22 mouse cellular contexts compared by ENCODE assay signal in the genomic region with DNA sequence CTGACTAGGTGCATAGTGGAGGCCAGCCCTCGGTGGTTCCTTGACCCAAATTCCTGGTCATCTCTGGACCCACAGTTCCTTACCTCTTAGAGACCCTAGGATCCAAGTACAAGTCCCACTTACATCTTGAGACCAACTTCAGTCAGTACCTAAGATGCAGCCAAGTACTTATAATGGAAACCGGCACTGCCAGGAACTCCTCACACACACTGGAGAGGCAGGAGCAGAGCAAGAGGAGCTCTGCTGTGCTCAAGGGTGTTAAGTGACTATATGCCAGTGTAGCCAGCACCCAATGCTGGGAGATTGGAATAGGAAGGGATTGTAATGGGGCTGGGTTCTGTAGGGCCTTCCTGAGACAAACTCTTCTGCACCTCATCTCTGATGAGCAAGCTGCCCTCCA. TPM values are rescaled to one million over a fixed set of nuclear protein-coding genes. Genes with fewer than 3 reads are reported as not detected.
DNase-seq lines count a peak whose midpoint lies in the region; ATAC-seq and TF ChIP-seq lines count a peak whose summit lies in the region.
"Had no signal": no experiment of that assay in that cellular context is flagged by ENCODE, and none has a peak within 500 bp of the region (broad histone marks: within the 10 kb centered on the region; RNA-seq: fewer than 3 reads in every experiment).

No protein-coding gene starts in this region.

- H3K9me3 ChIP-seq in embryonic facial prominence, embryonic 13.5 days, result no peaks in the 10 kb centered on the region
- H3K9me3 ChIP-seq in embryonic facial prominence, embryonic 10.5 days, result no peaks in the 10 kb centered on the region
- H3K9me3 ChIP-seq: forebrain, embryonic 10.5 days; heart, embryonic 10.5 days; heart, embryonic 15.5 days; liver, embryonic 15.5 days; neural tube, embryonic 12.5 days had no signal

- 91% methylated on average over 2 of the region's 2 CpGs for WGBS in embryonic facial prominence, embryonic 13.5 days
- WGBS in embryonic facial prominence, embryonic 10.5 days, result 95% methylated on average over 2 of the region's 2 CpGs

- 0 out of 2 replicates have a peak overlapping the region, but pooled peaks have one; percentile 1 for H3K27ac ChIP-seq in embryonic facial prominence, embryonic 13.5 days
- no peak overlapping the region for H3K27ac ChIP-seq in embryonic facial prominence, embryonic 10.5 days (replicated peaks)
- H3K27ac ChIP-seq in layer of hippocampus, adult 2 months, result peak overlapping the region; percentile 39
- peak overlapping the region; percentile 44; the same call in 1 of the 2 replicates for H3K27ac ChIP-seq in brown adipose tissue, adult 24 weeks (replicated peaks; ENCODE audit: low read depth, low read length)
- H3K27ac ChIP-seq: forebrain, embryonic 10.5 days; heart, embryonic 10.5 days; hindbrain, embryonic 14.5 days; liver, embryonic 15.5 days; neural tube, embryonic 12.5 days had no signal

- no peak overlapping the region for H3K4me3 ChIP-seq in embryonic facial prominence, embryonic 13.5 days
- no peak overlapping the region for H3K4me3 ChIP-seq in embryonic facial prominence, embryonic 10.5 days
- H3K4me3 ChIP-seq in layer of hippocampus, adult 2 months, result no peak overlapping the region
- no peak overlapping the region for H3K4me3 ChIP-seq in brown adipose tissue, adult 24 weeks (ENCODE audit: insufficient read depth, low read depth, low read length)
- H3K4me3 ChIP-seq: forebrain, embryonic 10.5 days; heart, embryonic 10.5 days; heart, embryonic 15.5 days; liver, embryonic 15.5 days; myocyte; neural tube, embryonic 12.5 days had no signal

- no peaks in the 10 kb centered on the region for H3K27me3 ChIP-seq in embryonic facial prominence, embryonic 13.5 days
- no peaks in the 10 kb centered on the region for H3K27me3 ChIP-seq in embryonic facial prominence, embryonic 10.5 days (replicated peaks; ENCODE audit: low read depth, poor library complexity, severe bottlenecking)
- H3K27me3 ChIP-seq: CH12.LX; heart, embryonic 15.5 days; liver, embryonic 15.5 days; neural tube, embryonic 12.5 days had no signal

- peaks cover 82% of the 10 kb centered on the region for H3K36me3 ChIP-seq in embryonic facial prominence, embryonic 13.5 days
- peaks cover 96% of the 10 kb centered on the region for H3K36me3 ChIP-seq in embryonic facial prominence, embryonic 10.5 days (replicated peaks)

- no peak overlapping the region for H3K9ac ChIP-seq in embryonic facial prominence, embryonic 13.5 days
- H3K9ac ChIP-seq: heart, embryonic 15.5 days; hindbrain, embryonic 14.5 days; liver, embryonic 15.5 days; neural tube, embryonic 12.5 days had no signal

- no peak overlapping the region for H3K4me2 ChIP-seq in embryonic facial prominence, embryonic 13.5 days
- H3K4me2 ChIP-seq: heart, embryonic 15.5 days; hindbrain, embryonic 14.5 days; liver, embryonic 15.5 days; midbrain, embryonic 11.5 days; neural tube, embryonic 12.5 days had no signal

- H3K4me1 ChIP-seq in embryonic facial prominence, embryonic 13.5 days, result 0 out of 2 replicates have a peak, but pooled peaks cover 3% of the 10 kb centered on the region
- H3K4me1 ChIP-seq in embryonic facial prominence, embryonic 10.5 days, result no peaks in the 10 kb centered on the region
- H3K4me1 ChIP-seq in brown adipose tissue, adult 24 weeks (ENCODE audit: control insufficient read depth, insufficient read depth, insufficient read length, low read length), result peaks cover 44% of the 10 kb centered on the region
- H3K4me1 ChIP-seq: forebrain, embryonic 10.5 days; neural tube, embryonic 12.5 days had no signal

- DNase-seq in embryonic facial prominence, embryonic 10.5 days (ENCODE audit: low spot score), result no peak
- DNase-seq in kidney, adult 9 months, result peak; percentile 28
- DNase-seq in kidney, postnatal 4 days, result no peak
- no peak for DNase-seq in layer of hippocampus, adult 2 months (ENCODE audit: low spot score in 2 of 2)
- DNase-seq in layer of hippocampus, postnatal 10 days (ENCODE audit: low spot score in 2 of 2), result no peak
- DNase-seq in thymus, postnatal 25 days, result no peak
- DNase-seq: spleen, adult 18-20 months; thymus, postnatal 14 days had no signal

- ATAC-seq in embryonic facial prominence, embryonic 13.5 days (ENCODE audit: insufficient number of reproducible peaks, insufficient read depth, low FRiP score, low TSS enrichment, low read depth), result no peak
- ATAC-seq: activated CD4-positive, CD25-positive, alpha-beta regulatory T cell, adult 4 months; forebrain, embryonic 16.5 days had no signal

- no peak for TF ChIP-seq CTCF in layer of hippocampus, adult 2 months (conservative IDR thresholded peaks at IDR 0.05)

RNA-seq across cellular contexts. Expression of gene Degs2, which starts 27.2 kb away (rescaled TPM):
- polyA plus RNA-seq in embryonic facial prominence, embryonic 13.5 days (2015; fragmentation: Nextera tagmentation; extraction: Ambion mirVana), result 2.4 and 3.0 TPM in 2 replicates
- polyA plus RNA-seq in embryonic facial prominence, embryonic 10.5 days (2016; fragmentation: Nextera tagmentation; extraction: Ambion mirVana), result 1.1 and 1.7 TPM in 2 replicates
- 1 to 10 TPM; 3.7 to 5.4 TPM for total RNA-seq in layer of hippocampus, adult 2 months (2021)
- under 1 TPM; 0.38 to 0.85 TPM for total RNA-seq in layer of hippocampus, postnatal 10 days (2021)
- not detected in 2 replicates for polyA plus RNA-seq in brown adipose tissue, adult 24 weeks (2012; ENCODE audit: insufficient read depth, insufficient read length, missing spikeins)
- total RNA-seq: CH12.LX; hematopoietic stem cell, adult 5-6 weeks had no signal
